Mouse (Mus musculus): ENCODE results near the gene Entpd5.
"Not testable (repeated sequence)": the region's sequence is repeated elsewhere in the genome, so short reads cannot be mapped to it uniquely, and the experiment has no call there.

The Entpd5 gene

DNA sequence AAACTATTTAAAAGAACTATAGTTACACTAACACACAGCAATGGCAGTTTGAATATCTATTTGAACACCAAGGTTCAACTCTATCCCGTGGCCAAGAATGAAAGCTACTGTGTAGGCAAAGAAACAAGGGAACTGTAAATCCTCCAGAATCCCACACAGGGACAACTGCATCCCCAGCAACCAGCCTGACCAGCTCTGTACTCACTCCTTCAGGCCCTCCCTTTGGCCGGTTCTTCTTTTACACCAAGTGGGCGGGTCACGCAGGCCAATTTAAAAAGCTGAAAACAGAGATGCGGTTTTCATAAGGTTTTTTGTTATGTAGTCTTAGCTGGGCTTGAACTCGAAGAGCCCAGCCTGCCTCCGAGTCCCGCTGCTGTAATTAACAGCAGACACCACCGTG is 9.7 kb downstream of the Entpd5 start:
- no peak for DNase-seq (ENCODE audit: low spot score)

DNA sequence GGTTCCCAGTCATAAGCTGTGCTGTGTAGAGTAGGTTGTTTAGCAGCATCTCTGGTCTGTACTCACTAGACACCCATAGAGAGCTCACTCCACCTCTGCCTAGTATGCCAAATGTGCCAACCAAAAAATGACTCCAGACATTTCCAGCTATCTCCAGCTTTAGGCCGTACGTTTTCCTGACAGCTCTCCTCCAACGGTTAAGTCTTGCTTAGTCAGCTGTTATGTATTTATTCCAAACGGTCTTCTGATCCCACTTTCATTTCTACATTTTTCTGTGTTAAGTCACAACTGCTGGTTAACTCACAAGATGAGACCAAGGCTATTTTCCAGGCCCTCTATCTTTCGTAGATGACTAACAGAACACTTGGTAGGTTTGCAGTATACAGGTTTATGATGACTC is 10.2 kb downstream of the Entpd5 start:
- no peak for DNase-seq (ENCODE audit: low spot score)

DNA sequence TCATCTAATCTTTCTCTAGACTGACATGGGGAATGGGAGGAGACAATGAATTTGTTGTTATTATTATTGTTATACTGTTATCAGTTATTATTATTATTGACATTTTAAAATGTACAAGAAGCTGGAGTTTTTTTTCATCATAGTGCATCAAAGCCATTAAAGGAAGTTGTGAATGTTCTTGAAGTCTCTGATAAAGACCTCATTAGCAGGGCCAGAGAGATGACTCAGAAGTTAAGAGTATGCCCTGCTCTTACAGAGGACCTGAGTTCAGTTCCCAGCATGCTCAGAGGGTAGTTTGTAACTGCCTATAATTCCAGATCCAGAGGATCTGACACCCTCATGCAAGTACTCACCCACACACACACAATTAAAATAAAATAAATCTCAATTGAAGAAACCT is 11.1 kb downstream of the Entpd5 start:
- DNase-seq (ENCODE audit: low spot score): no peak

GRCm38 (mm10) chr12:84396947-84397679 is 11.7 kb downstream of the Entpd5 start:
- DNase-seq (ENCODE audit: low spot score): no peak

DNA sequence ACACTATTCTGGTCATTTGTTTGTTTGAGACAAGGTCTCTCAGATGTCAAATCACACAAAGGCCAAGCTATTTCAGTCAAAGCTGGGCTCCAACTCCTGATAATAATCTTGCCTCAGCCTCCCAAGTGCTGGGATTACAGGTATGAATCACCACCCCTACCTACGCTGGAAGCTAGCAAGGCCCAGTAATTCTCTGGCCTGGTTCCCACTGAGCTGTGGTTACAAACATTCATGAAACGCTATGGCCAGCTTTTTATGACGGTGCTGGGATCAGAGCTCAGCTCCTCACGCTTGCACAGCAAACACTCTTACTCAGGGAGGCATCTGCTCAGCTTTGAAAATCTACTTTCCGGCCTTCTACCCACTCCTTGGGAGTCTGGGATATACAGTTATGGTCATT is 15.0 kb downstream of the Entpd5 start:
- DNase-seq (ENCODE audit: low spot score): no peak

DNA sequence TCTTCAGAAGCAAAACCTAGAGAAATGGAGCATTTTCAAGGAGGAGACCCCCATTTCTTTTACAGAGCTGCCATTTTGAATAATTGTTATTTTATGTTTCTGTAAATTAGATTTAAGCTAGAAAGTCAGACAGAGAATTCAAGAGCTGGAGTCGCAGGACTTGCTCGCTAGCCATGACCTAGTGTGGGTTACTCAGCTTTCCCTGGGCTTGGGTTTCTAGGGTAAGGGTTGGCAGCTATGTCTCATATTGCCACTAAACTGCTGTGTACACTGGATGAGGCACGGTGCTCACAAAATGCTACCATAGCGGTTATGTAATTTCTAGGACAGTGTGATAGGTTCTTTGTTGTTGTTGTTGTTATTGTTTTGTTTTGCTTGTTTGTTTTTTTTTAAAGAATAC is 16.1 kb downstream of the Entpd5 start:
- no peak for DNase-seq (ENCODE audit: low spot score)

GRCm38 (mm10) chr12:84390336-84390735 is 18.5 kb downstream of the Entpd5 start:
- no peak for DNase-seq (ENCODE audit: low spot score)

DNA sequence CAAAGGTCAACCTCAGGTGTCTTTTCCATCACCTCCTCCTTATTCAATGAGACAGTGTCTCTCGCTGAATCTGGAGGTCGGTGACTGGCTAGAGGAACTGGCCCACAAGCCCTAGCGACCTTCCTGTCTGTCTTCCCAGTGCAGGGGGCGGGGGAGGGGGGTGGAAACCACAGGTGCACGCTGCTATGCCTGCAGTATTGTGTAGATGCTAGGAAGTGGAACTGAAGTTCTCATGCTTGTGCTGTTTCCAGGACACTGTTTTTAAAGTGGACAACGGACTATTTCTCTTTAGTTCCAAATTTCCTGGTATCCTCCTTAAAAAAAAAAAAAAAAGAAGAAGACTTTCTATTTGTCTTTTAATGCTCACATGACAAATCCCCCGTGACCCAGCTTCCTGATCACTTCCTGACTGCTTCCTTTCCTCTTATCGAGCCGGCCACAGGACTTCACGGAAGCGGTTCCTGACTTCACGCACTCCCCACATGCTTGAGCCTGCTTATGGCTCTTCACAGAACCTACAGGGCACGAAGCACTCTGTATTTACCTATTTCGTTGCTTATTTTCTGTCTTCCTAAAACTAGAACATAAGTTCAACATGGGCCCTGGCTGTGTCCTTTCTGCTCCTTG is 19.9 kb downstream of the Entpd5 start:
- no peak for DNase-seq (ENCODE audit: low spot score)

DNA sequence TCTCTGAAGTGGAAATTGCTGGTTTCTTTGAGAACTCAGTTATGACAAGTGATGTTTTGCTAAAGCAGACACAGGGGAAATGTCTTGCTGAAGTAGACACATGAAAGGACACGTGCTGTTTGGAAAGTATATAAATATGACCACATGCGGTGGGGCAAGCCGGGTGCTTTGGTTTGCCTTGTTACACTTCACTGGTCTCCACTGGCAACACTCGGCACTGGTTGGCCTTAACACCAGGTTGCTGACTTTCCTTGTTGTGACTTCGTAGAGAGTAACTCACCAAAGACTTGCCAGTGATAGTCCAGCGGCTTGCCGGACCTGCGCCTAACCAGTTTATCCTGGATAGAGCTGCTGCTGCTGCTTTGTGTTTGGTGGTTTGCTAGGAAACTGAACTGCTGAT is 20.7 kb downstream of the Entpd5 start:
- no peak for DNase-seq (ENCODE audit: low spot score)

GRCm38 (mm10) chr12:84385408-84385807 is 23.4 kb downstream of the Entpd5 start:
- no peak for DNase-seq (ENCODE audit: low spot score)

DNA sequence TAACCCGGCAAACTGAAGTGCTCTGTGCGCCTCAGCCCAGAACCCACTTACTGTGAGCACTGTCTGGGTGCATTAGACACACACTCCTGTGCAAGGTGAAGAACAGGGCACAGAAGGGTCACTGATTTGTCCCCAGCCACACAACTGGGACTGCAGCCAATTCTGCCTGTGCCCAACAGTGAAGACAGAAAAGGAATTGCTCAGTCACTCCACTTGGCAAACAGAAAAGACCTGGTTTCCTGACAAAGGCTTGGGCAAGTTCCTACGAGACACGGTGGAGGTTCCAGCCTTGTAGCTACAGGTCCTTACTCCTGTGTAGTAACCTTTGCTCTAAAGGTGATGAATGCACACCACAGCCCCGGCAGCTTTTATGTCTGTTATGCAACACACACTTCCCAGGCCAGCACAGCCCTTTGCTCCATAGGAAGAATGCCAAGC is 24.2 kb downstream of the Entpd5 start:
- DNase-seq (ENCODE audit: low spot score): no peak

GRCm38 (mm10) chr12:84382369-84382768 is 26.5 kb downstream of the Entpd5 start:
- DNase-seq (ENCODE audit: low spot score): no peak

DNA sequence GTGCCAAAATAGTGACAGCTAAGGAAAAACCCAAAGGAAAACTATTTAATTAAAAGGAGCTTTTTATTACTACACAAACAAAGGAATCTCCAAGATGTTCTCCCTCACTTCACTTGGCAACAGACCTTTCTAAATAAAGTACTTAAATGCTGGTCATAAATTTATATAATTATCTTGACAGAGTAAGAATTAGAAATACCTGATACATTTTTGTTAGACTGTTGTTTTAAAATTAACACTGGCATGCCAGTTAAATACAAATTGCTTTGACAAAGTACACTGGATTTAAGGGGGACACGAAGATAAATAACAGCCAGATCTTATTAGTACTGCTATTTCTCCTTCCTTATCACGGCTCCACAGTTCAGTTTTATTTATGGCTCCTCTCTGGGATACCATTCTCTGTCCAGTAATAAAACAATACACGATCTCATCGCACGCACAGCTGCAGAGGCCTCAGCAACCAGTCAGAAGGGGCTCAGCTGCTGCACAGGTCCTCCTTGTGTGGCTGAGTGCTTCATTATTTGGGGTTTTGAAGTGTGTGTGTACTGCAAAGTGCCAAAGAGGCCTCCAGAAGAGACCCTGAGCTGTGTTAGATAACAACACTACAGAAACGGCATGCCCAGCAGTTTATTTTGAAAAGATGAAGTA is 34.9 kb downstream of the Entpd5 start:
- DNase-seq (ENCODE audit: low spot score): no peak

GRCm38 (mm10) chr12:84371647-84372046 is 37.2 kb downstream of the Entpd5 start:
- no peak for DNase-seq (ENCODE audit: low spot score)

GRCm38 (mm10) chr12:84366971-84367370 is 41.9 kb downstream of the Entpd5 start:
- DNase-seq (ENCODE audit: low spot score): no peak

- DNase-seq (ENCODE audit: low spot score): no peak
Measured at GRCm38 (mm10) chr12:84365137-84365536, 43.7 kb downstream of the Entpd5 start.

DNA sequence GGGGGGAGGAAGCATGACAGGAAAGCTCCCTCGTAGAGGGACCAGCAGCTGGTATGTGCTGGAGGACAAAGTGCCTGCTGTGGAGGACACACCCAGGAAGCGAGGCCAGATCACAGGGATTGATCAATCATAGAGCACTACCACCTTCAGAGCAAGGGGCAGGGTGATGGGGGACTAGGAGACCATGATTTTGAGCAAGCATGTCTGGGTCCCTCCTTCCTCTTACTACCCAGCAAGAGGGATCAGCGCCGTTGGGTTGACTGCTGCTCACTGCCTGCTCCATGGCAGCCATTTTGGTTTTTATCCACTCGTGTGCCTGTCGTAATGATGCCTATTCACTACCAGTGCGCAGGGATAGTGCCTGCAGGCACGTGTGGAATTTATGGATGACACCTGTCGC is 44.5 kb downstream of the Entpd5 start:
- DNase-seq (ENCODE audit: low spot score): no peak

DNA sequence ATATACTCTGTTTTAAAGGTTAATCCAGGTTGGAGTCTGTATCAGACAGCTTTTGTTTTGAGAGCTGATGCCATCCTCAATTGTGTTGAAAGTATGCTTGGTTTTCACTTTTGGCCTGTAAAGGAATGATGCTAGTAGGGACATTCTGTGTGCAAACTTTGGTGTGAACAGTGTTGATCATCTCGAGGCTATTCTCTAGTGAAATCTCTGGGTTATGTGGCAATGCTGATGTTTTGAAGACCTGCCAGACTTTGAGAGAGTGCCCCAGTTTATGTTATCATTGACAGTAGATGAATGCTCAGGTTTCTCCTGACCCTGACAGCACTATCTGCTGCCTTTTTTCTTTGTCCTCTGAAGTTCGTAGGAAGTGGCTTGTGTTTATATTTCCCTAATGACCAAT is 46.0 kb downstream of the Entpd5 start:
- no peak for DNase-seq (ENCODE audit: low spot score)

DNA sequence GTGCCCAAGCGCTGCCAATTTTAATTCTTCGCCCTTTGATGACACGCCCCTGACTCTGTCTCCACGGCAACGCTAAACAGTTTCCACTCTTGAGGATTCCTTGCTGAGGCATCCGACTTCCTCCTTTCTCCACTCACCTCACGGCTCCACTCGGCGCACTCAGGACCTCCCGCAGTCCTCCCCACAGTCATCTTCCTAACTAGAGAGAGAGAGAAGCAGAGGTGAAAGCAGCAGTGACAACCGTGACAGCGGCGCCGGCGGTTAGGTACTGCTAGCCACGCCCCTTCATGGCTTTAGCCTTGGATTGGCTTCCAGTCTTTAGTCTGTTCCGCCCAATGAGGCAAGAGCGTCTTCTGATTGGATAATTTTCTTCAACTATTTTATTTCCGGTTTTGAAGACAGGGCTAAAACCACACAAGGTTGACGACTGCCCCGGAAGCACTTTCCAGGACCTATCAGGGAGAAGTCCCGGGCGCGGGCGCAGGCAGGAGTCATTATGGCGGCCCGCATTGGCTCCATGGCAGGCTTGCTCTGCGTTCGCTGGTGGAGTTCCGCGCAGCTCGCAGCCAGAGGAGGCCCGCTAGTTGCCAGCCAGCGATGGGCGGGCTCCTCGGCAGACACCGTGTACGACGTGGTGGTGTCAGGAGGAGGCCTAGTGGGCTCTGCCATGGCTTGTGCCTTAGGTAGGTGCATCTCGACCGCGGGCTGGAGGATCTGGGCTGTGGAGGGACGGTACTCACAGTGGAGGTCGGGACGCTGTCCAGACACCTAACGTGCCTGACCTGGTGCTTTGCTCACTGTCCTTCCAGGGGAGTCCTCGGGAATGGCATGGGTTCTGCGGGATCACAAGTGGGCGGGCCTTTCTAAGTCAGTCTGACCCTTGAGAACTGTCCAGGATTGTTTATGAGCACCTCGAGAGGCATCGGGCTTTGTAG is 47.0 kb downstream of the Entpd5 start, which contains the start of the genes Coq6 and Fam161b:
Gene Coq6 (plus strand): TSS at position 103 of the 935 bp plus-strand sequence.
Gene Fam161b (minus strand): TSS at position 279 of the 935 bp plus-strand sequence.
- peak; percentile 69 for DNase-seq (ENCODE audit: low spot score)

DNA sequence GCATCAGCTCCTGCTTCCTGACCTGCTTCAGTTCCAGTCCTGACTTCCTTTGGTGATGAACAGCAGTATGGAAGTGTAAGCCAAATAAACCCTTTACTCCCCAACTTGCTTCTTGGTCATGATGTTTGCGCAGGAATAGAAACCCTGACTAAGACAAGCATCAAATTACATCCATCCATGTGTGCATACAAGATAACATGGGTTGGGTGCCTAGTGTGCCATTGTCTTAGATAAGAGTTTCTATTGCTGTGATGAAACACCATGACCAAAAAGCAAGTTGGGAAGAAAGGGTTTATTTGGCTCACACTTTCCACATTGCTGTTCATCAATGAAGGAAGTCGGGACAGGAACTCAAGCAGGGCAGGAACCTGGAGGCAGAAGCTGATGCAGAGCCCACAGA is 50.1 kb downstream of the Entpd5 start:
- DNase-seq (ENCODE audit: low spot score): not testable (repeated sequence)

DNA sequence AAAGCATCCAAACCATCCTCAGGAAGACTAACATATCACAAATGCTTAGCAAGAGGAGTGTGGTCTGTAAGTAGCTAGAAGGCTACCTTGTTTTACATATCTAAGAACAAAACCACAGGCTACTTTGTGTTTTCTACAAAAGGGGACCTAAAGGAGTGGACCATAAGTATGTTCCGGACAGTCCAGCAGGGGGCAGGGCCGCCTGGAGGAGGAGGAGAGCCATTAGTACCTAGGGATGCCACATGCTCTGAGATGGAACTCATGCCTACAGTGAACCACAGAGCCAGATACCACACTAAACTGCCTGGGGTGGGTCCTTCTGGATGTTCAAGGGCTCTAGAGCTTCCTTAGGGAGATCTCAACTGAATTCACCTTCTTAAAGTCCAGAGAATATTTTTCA is 61.6 kb downstream of the Entpd5 start:
- no peak for DNase-seq (ENCODE audit: low spot score)

All from urinary bladder, postnatal 10 days (tissue).